Mouse (Mus musculus) left cerebral cortex, postnatal 25 days (tissue): ENCODE data around the gene Cdc5l. TPM values are rescaled to one million over a fixed set of nuclear protein-coding genes. Genes with fewer than 3 reads are reported as not detected.

ENCODE experiments used
- DNase-seq, 2 experiments: peaks; one replicate each; pipeline ENCODE4 v3.0.0; 2022; ENCODE audit warnings: low spot score in 2 of 2, mixed read lengths in 1 of 2
- intact Hi-C: fragments of 180-260 bp; cut with DNase I; formaldehyde crosslinking; loops from one replicate; pipeline ENCODE4 v1.15.1; 2025
- total RNA-seq, 2 experiments: library from RNA; stranded (reverse); gene quantifications; 2 replicates each; pipeline ENCODE4 v1.2.3; 2021

The Cdc5l gene
- total RNA-seq, 2 experiments from 2014 or later = 55.5 to 58.3 TPM

- intact Hi-C loops = loop anchor here (10.0 kb wide), 1 partner anchor 415 kb away; no protein-coding TSS in a partner anchor
- no peak for DNase-seq
Observed at GRCm38 (mm10) chr17:45379271-45379784, 54.2 kb downstream of the Cdc5l start.

GRCm38 (mm10) chr17:45377323-45377722 lies 56.2 kb downstream of the Cdc5l start:
- intact Hi-C loops = loop anchor here (10.0 kb wide), 1 partner anchor 413 kb away; no protein-coding TSS in a partner anchor
- no peak for DNase-seq

GRCm38 (mm10) chr17:45373987-45374608 lies 59.4 kb downstream of the Cdc5l start:
- intact Hi-C loops = loop anchor here (2.0 to 10.0 kb wide), 5 partner anchors 77 to 1111 kb away; no protein-coding TSS in a partner anchor

GRCm38 (mm10) chr17:45371042-45371441 lies 62.5 kb downstream of the Cdc5l start:
- no peak for DNase-seq
- intact Hi-C loops = loop anchor here (5.0 to 10.0 kb wide), 4 partner anchors 74 to 914 kb away; no protein-coding TSS in a partner anchor

More at GRCm38 (mm10) chr17:45373987-45374608, 59.4 kb downstream of the Cdc5l start:
- peak; percentile 79 to 81 for DNase-seq

GRCm38 (mm10) chr17:45370535-45370934 lies 63.0 kb downstream of the Cdc5l start:
- no peak for DNase-seq
- intact Hi-C loops = loop anchor here (5.0 to 10.0 kb wide), 4 partner anchors 73 to 913 kb away; no protein-coding TSS in a partner anchor

GRCm38 (mm10) chr17:45364871-45365270 lies 68.7 kb downstream of the Cdc5l start:
- no peak for DNase-seq
- intact Hi-C loops = no loop called here

GRCm38 (mm10) chr17:45360950-45361349 lies 72.6 kb downstream of the Cdc5l start:
- intact Hi-C loops = no loop called here
- DNase-seq = no peak

- peak in 1 of 2 experiments; percentile 73 for DNase-seq
- intact Hi-C loops = no loop called here
Observed at GRCm38 (mm10) chr17:45359443-45359842, 74.1 kb downstream of the Cdc5l start.

- DNase-seq = no peak
- intact Hi-C loops = no loop called here
Observed at GRCm38 (mm10) chr17:45356431-45356830, 77.1 kb downstream of the Cdc5l start.

- no peak for DNase-seq
- intact Hi-C loops = no loop called here
Observed at GRCm38 (mm10) chr17:45347951-45348350, 85.6 kb downstream of the Cdc5l start.

Other genes starting within 250 kb of the Cdc5l start
- gene Spats1, start 41.7 kb upstream of the Cdc5l start, total RNA-seq = 1 to 10 TPM; 5.2 to 6.1 TPM
- gene Aars2, start 73.1 kb upstream of the Cdc5l start, total RNA-seq = 10 to 100 TPM; 23.0 to 24.6 TPM
- 1 to 10 TPM; 1.1 to 1.3 TPM for gene Tcte1, start 89.7 kb upstream of the Cdc5l start, total RNA-seq
- 100 to 1,000 TPM; 118 to 128 TPM for gene Tmem151b, start 115.9 kb upstream of the Cdc5l start, total RNA-seq
- 1 to 10 TPM; 1.6 to 2.0 TPM for gene Nfkbie, start 122.0 kb upstream of the Cdc5l start, total RNA-seq
- 10 to 100 TPM; 30.3 to 32.2 TPM for gene Slc35b2, start 130.1 kb upstream of the Cdc5l start, total RNA-seq
- gene Hsp90ab1, start 139.5 kb upstream of the Cdc5l start, total RNA-seq = 1,000 to 10,000 TPM; 1,565 to 1,601 TPM
- 10 to 100 TPM; 16.8 to 18.8 TPM for gene Slc29a1, start 165.9 kb upstream of the Cdc5l start, total RNA-seq
- gene Mymx, start 168.4 kb upstream of the Cdc5l start, total RNA-seq = not detected
- under 1 TPM; 0.18 to 0.21 TPM for gene Capn11, start 225.6 kb upstream of the Cdc5l start, total RNA-seq